Mouse (Mus musculus) adrenal gland, adult 2 months (tissue): ENCODE measurements at regions not wholly inside any gene's neighbourhood (a gene's known extent, or its start where the extent isn't known, plus 50 kb on each side); places are given as distances from the start of the nearest gene placed in this dataset.
"Not testable (repeated sequence)": the region's sequence is repeated elsewhere in the genome, so short reads cannot be mapped to it uniquely, and the experiment has no call there.

ENCODE experiments used
- DNase-seq: peaks from one replicate; pipeline ENCODE4 v3.0.0; 2021

DNA sequence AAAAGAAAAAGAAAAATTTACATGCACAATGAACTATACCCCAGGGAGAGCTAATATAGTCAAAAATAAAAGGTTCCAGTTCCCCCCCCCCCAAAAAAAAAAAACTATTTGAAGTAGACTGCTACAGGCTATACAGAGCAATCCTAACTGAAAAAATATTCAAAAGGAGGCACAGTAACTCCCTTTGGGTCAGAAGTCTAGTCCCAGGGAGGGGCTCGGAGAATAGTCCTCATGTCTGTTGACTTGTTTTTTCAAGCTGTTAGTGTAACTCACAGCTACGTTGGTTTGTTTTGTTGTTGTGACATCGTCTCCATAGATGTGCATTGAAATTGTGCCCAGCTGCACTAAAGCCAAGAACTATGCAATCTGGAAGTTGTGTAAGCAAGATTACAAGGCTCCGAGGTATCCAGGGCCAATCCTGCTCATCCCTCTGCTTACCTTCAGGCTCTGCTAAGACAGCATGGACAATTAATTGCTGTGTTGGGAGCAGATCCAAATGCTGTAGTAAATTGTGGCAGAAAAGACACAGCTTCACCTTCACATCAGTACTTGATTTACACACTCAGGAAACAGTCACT lies 137.2 kb upstream of the Pnpt1 start:
- peak; percentile 72 for DNase-seq

GRCm38 (mm10) chr11:28998314-28999106 lies 132.0 kb upstream of the Pnpt1 start:
- DNase-seq = no peak

DNA sequence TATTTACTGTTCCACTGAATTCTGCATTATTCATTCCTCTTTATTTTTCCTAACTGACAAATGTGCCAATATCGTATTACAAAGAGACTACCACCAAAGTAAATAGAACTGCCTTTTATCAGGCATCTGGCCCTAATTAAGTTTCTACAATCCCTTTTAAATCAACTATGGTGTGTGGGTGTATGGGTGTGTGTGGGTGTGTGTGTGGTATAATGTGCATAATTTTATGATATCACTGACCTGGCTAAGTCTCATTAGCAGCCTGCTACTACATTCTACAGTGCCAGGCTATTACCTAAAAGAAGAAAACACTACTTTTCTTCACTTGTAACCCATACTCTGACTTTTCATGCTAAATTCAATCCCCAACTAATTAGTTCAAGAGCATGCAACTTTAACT lies 131.3 kb upstream of the Pnpt1 start:
- DNase-seq = no peak

GRCm38 (mm10) chr11:28999620-29000019 lies 130.9 kb upstream of the Pnpt1 start:
- no peak for DNase-seq

GRCm38 (mm10) chr11:29000212-29000611 lies 130.3 kb upstream of the Pnpt1 start:
- no peak for DNase-seq

DNA sequence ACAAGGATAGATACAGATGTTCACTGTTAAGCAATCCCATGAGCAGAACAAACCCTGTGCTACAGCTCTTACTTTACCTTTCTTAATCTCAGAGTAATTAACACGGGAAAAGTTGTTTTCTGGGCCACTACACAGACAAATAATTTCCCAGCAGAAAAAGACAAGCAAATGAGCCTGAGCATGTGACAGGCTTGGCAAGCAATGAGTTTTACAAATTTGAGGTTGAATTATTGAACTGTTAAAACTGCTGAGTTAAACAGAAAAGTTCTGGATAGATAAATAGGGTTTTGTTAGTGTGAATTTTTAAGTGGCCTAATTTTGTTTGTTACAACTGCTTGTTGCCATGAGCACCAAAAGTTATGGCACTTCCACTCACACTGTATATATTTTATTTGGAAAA lies 113.1 kb upstream of the Pnpt1 start:
- no peak for DNase-seq

DNA sequence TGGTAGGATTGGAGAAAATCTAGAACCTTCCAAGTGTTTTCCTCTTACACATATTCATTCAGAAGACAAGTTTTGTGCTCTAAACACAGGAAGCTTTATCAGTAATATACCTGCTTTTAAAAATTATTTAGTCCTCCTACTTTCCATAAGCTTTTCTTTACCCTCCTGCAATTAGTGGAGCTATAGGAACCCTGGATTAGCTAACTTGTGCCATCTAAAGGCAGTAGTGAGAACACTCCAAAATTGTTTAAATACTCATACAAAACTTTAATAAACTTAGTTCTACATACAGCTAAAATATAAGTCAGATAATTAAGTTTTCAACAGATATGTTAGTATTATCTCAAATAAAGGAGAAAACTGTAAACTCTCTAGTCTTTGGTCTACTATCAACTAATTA lies 89.7 kb upstream of the Pnpt1 start:
- DNase-seq = no peak

DNA sequence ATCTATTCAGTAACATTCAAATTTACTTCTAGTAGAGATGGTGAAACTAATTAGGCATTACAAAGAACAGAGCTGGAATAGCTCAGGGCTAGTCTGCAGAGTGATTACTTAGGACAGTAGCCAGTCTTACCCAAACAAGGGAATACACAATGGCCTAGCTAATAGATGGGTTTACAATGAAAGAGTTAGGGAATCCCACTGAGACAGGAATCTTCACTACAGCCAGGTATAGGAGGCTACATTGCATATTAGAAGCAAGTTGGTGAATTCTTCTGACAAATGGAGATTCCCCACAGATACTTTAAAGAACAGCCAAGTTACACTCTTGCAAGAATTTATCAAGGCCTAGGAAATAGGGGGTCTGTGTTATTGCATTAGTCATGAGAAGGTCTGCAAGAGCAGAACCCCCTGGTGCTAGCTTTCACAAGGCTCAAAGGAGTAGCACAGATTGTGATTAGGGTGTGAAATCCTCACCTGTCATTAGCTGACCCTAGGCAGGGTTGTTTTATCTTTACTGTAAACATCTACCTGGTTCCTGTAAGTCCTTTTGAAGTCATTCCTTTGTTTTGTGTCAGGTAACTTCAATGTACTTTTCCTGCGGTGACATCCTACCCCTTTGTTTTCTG lies 82.4 kb upstream of the Pnpt1 start:
- not testable (repeated sequence) for DNase-seq

- no peak for DNase-seq
Measured at GRCm38 (mm10) chr11:29052625-29053024, 77.9 kb upstream of the Pnpt1 start.

- DNase-seq = not testable (repeated sequence)
Measured at GRCm38 (mm10) chr11:29069586-29069985, 61.0 kb upstream of the Pnpt1 start.

- DNase-seq = no peak
Measured at GRCm38 (mm10) chr11:29072231-29072630, 58.3 kb upstream of the Pnpt1 start.
